Mouse (Mus musculus): ENCODE measurements at regions not wholly inside any gene's neighbourhood (a gene's known extent, or its start where the extent isn't known, plus 50 kb on each side); places are given as distances from the start of the nearest gene placed in this dataset.

DNA sequence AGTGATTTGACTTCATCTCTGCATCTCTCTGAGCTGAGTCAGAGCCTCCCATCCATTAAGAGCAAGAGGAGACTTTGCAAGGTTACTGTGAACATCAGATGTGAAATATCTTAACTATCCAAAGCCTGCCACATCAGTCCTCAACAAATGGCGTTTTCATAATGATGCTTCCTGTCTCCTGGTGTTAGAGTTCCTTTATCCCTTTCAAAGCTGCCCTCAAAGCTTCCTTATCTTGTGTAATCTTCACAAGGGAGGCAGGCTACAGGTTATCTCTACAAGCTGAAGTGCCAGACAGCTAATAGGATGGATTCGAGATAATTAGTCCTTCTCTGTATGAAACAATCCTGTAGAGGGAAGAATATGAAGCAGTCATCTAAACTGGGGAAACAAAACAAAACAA lies 93.4 kb upstream of the Eomes start:
- WGBS, result 16% methylated on average over 2 of the region's 2 CpGs
- Histone ChIP-seq H3K27ac (ENCODE audit: control insufficient read depth, insufficient read depth, low read depth, low read length, poor library complexity) (no peak overlapping the region), H3K4me3 (replicated peaks; ENCODE audit: control insufficient read depth, low read depth, low read length) (no peak overlapping the region), H3K4me1 (ENCODE audit: control insufficient read depth, insufficient read depth, low read length) (no peaks in the 10 kb centered on the region; the same call in 1 of the 2 replicates)
- no peak for TF ChIP-seq POLR2A (IDR thresholded peaks at IDR 0.05; ENCODE audit: borderline replicate concordance, control insufficient read depth, low read depth, low read length)
- TF ChIP-seq CTCF (IDR thresholded peaks at IDR 0.05; ENCODE audit: control insufficient read depth, insufficient read depth, low read length), result no peak

DNA sequence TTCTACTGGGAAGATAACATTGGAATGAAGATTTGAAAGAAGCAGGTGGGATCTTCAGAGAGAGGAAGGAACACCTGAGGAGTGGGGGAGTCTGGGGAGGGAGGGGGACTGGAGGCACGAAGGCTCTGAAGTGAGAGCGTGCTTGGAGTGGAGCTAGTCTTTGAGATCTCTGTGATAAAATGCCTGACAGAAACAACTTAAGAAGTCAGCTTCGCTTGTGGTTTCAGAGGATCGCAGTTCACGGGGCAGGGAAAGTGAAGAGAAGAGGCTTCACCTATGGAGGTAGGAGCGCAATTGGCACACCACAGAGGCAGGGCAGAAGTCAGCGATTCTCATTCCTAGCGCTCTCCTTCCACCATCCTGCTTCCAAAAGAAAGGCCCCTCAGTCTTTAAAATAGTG lies 90.4 kb upstream of the Eomes start:
- WGBS, result 43% methylated on average over 8 of the region's 8 CpGs
- Histone ChIP-seq H3K27ac (ENCODE audit: control insufficient read depth, insufficient read depth, low read depth, low read length, poor library complexity) (no peak overlapping the region), H3K4me1 (ENCODE audit: control insufficient read depth, insufficient read depth, low read length) (no peaks in the 10 kb centered on the region; the same call in 1 of the 2 replicates), H3K4me3 (replicated peaks; ENCODE audit: control insufficient read depth, low read depth, low read length) (no peak overlapping the region)
- TF ChIP-seq POLR2A (IDR thresholded peaks at IDR 0.05; ENCODE audit: borderline replicate concordance, control insufficient read depth, low read depth, low read length) (no peak), CTCF (IDR thresholded peaks at IDR 0.05; ENCODE audit: control insufficient read depth, insufficient read depth, low read length) (no peak)

DNA sequence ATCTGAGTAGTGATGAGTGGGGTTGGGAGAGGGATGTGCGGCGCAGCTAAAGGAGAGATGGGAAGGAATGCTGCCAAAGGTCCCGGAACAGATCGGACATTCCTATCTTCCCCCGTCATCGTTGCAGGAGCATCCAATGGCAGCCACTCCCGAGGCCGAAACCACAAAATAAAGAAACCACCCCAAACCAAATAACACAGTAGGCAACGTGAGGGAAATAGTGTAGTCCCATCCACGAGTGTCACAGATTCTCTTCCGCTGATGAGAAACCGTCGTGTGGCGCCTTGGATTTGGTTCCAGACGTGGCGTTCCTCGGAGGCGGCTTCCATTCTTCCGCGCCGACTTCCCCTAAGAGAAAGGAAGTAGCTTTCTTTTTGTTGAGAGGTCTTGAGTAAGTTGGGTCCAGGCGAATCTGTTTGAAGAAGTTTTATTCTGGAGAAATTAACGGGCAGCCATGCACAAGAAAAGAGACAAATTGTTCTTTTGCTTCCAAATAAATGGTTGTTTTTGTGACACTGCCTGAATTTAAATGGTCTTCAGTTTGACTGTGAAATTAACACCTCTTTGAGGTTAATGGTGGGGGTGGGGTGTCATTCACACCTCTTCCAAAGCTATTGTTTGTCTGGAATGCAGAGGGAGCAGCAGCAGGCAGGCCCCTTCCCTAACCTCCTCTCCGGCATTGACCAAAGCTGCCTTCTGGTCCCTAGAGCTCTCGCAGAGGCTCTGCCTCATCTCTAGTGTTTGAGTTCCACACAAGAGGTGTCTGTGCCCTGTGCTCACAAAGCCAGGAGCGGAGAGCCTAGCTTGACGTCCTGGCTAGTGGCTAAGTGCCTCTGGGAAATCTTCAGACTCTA lies 88.3 kb upstream of the Eomes start:
- Histone ChIP-seq H3K4me3 (replicated peaks; ENCODE audit: control insufficient read depth, low read depth, low read length) (no peak overlapping the region), H3K27ac (ENCODE audit: control insufficient read depth, insufficient read depth, low read depth, low read length, poor library complexity) (no peak overlapping the region), H3K4me1 (ENCODE audit: control insufficient read depth, insufficient read depth, low read length) (no peaks in the 10 kb centered on the region; the same call in 1 of the 2 replicates)
- no peak for TF ChIP-seq POLR2A (IDR thresholded peaks at IDR 0.05; ENCODE audit: borderline replicate concordance, control insufficient read depth, low read depth, low read length)
- TF ChIP-seq CTCF (IDR thresholded peaks at IDR 0.05; ENCODE audit: control insufficient read depth, insufficient read depth, low read length), result no peak
- WGBS, result 18% methylated on average over 27 of the region's 27 CpGs

DNA sequence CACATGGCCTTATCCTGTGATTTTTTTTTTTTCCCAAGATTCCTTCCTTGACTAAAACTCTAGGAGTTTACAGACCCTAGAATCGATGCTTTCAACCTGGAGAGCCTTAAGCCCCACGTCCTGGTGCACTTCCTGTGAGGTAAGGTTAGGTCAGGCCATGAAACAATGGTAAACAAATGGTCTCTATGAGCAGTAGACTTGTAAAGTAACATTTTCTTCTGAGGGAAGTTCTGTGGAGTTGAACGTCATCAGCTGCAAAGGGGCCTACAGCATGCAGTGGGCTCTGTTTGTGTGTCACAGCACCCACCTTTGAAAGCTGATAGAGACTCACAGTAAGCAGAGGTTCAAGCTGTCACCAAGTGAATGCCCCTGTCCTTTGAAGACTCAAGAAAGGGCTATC lies 87.3 kb upstream of the Eomes start:
- no peak for TF ChIP-seq POLR2A (IDR thresholded peaks at IDR 0.05; ENCODE audit: borderline replicate concordance, control insufficient read depth, low read depth, low read length)
- TF ChIP-seq CTCF (IDR thresholded peaks at IDR 0.05; ENCODE audit: control insufficient read depth, insufficient read depth, low read length), result no peak
- Histone ChIP-seq H3K27ac (ENCODE audit: control insufficient read depth, insufficient read depth, low read depth, low read length, poor library complexity) (no peak overlapping the region), H3K4me1 (ENCODE audit: control insufficient read depth, insufficient read depth, low read length) (no peaks in the 10 kb centered on the region; the same call in 1 of the 2 replicates), H3K4me3 (replicated peaks; ENCODE audit: control insufficient read depth, low read depth, low read length) (no peak overlapping the region)
- WGBS, result 63% methylated on average over 3 of the region's 3 CpGs

DNA sequence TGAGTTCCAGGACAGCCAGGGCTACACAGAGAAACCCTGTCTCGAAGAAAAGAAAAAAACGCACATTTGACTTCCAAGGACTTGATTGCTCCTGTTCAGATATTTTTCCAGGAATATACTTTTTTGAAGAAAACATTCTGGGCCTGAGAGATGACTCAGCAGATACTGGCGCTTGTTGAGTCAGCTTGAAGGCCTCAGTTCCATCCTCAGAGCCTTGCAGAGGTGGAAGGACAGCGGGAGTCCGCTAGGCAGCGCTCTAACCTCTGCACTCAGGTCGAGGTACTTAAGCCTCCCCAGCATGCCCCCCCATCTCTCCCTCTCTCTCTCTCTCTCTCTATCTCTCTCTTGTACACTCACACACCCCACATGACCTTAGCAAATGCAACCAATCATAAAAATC lies 86.3 kb upstream of the Eomes start:
- no peak overlapping the region for H3K27ac ChIP-seq (ENCODE audit: control insufficient read depth, insufficient read depth, low read depth, low read length, poor library complexity)
- H3K4me3 ChIP-seq (replicated peaks; ENCODE audit: control insufficient read depth, low read depth, low read length), result no peak overlapping the region
- H3K4me1 ChIP-seq (ENCODE audit: control insufficient read depth, insufficient read depth, low read length), result no peaks in the 10 kb centered on the region; the same call in 1 of the 2 replicates
- 73% methylated on average over 7 of the region's 7 CpGs for WGBS
- TF ChIP-seq CTCF (IDR thresholded peaks at IDR 0.05; ENCODE audit: control insufficient read depth, insufficient read depth, low read length) (no peak), POLR2A (IDR thresholded peaks at IDR 0.05; ENCODE audit: borderline replicate concordance, control insufficient read depth, low read depth, low read length) (no peak)

DNA sequence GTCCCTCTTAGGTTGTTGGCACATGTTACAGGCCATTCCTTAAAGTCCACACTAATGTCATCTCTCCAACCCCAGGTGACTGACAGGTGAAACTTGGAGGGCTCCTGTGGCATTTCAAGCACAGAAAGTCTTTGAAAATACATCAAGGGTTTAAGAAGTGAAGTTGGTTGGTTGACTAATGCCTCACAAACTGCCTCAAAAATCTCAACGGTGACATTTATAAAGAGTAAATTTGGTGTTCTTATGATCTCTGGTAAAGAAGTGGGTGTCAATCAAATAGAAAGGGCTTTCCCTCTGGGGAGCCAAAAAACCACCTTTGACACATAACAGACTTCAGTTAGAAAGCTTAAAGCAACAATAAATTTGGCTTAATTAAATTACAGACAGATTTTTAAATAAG lies 85.2 kb upstream of the Eomes start:
- TF ChIP-seq POLR2A (IDR thresholded peaks at IDR 0.05; ENCODE audit: borderline replicate concordance, control insufficient read depth, low read depth, low read length) (no peak), CTCF (IDR thresholded peaks at IDR 0.05; ENCODE audit: control insufficient read depth, insufficient read depth, low read length) (no peak)
- Histone ChIP-seq H3K27ac (ENCODE audit: control insufficient read depth, insufficient read depth, low read depth, low read length, poor library complexity) (no peak overlapping the region), H3K4me1 (ENCODE audit: control insufficient read depth, insufficient read depth, low read length) (no peaks in the 10 kb centered on the region; the same call in 1 of the 2 replicates), H3K4me3 (replicated peaks; ENCODE audit: control insufficient read depth, low read depth, low read length) (no peak overlapping the region)
- 79% methylated on average over 1 of the region's 1 CpGs for WGBS

DNA sequence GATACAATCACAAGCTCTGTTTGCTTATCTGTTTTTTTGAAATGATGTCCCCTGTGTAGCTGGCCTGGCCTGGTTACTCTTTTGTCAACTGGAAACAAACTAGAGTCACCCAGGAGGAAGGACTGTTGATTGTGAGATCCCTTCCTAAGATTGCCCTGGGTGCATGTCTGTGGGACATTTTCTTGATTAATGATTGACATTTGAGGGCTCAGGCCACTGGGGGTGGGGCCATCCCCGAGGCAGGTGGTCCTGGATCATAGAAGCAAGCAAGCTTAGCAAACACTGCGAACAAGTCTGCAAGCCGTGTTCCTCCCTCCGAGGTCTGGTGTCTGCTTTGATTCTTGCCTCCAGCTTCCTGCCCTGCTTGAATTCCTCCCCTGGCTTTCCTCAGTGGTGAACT lies 84.4 kb upstream of the Eomes start:
- 72% methylated on average over 4 of the region's 4 CpGs for WGBS
- no peak overlapping the region for H3K27ac ChIP-seq (ENCODE audit: control insufficient read depth, insufficient read depth, low read depth, low read length, poor library complexity)
- no peaks in the 10 kb centered on the region; the same call in 1 of the 2 replicates for H3K4me1 ChIP-seq (ENCODE audit: control insufficient read depth, insufficient read depth, low read length)
- TF ChIP-seq CTCF (IDR thresholded peaks at IDR 0.05; ENCODE audit: control insufficient read depth, insufficient read depth, low read length), result no peak
- no peak for TF ChIP-seq POLR2A (IDR thresholded peaks at IDR 0.05; ENCODE audit: borderline replicate concordance, control insufficient read depth, low read depth, low read length)
- H3K4me3 ChIP-seq (replicated peaks; ENCODE audit: control insufficient read depth, low read depth, low read length), result no peak overlapping the region

DNA sequence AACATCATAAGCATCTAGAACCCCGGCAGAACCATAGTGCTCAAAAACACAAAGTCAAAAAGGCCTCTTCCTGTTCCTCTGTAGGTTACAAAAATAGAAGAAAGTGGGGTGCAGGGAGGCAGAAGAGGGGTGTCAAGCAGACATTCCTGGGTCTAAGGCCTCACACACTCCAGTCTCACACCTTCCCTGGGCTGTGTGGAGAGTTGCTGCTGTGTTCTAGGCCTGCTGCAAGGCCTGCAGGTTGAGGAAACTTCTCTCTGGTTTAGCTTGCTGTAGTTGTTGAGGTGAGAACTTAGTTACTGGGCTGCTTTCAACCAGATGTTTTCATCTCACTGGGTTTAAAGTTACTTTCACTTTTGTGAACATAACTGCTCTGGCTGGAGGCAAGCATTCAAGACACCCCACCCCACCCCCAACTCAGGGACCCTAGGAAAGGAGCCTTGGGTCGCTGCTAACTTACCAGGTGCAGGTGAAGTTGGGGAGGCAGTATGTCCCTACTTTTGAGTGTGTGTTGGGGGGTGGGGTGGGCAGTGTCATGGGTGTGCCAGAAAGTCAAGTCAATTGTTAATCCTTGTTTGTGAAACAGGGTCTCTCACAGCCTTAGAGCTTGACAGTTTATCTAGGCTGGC lies 81.5 kb upstream of the Eomes start:
- Histone ChIP-seq H3K27ac (ENCODE audit: control insufficient read depth, insufficient read depth, low read depth, low read length, poor library complexity) (peak overlapping the region; percentile 38; the same call in 1 of the 2 replicates), H3K4me3 (replicated peaks; ENCODE audit: control insufficient read depth, low read depth, low read length) (no peak overlapping the region), H3K4me1 (ENCODE audit: control insufficient read depth, insufficient read depth, low read length) (peaks cover 1% of the 10 kb centered on the region; the same call in 1 of the 2 replicates)
- 14% methylated on average over 2 of the region's 2 CpGs for WGBS
- no peak for TF ChIP-seq POLR2A (IDR thresholded peaks at IDR 0.05; ENCODE audit: borderline replicate concordance, control insufficient read depth, low read depth, low read length)
- no peak for TF ChIP-seq CTCF (IDR thresholded peaks at IDR 0.05; ENCODE audit: control insufficient read depth, insufficient read depth, low read length)

Data from bone marrow, adult 2 months (tissue).